Mouse (Mus musculus) forebrain, embryonic 11.5 days (tissue): Measurements from ENCODE around the gene Tbc1d13. TPM values are rescaled to one million over a fixed set of nuclear protein-coding genes. Genes with fewer than 3 reads are reported as not detected.
A peak's percentile ranks its signal among the peaks of the same experiment; 100 is the strongest.
"Not testable (repeated sequence)": the region's sequence is repeated elsewhere in the genome, so short reads cannot be mapped to it uniquely, and the experiment has no call there.

Experiments
- ATAC-seq: fragments of 200-750 bp; cut with Nextera tagmentation; replicated peaks from 2 replicates; pipeline ENCODE4 v1.8.0; 2017; ENCODE audit warnings: moderate TSS enrichment; ENCODE audit not compliant: low FRiP score
- DNase-seq: peaks from one replicate; pipeline ENCODE4 v3.0.0-alpha.2; 2017; ENCODE audit warnings: low spot score
- H3K27ac ChIP-seq: fragments of 300-500 bp; sonication (generic); 2 replicates; pipeline ENCODE4 v1.5.1; 2014; ENCODE audit warnings: low read depth, low read length
- H3K27me3 ChIP-seq: fragments of 300-500 bp; sonication (generic); 2 replicates; pipeline ENCODE4 v1.6.1; 2014; ENCODE audit warnings: mild to moderate bottlenecking, low read length, mixed read lengths; ENCODE audit not compliant: control insufficient read depth, insufficient read depth
- H3K36me3 ChIP-seq: fragments of 300-500 bp; sonication (generic); 2 replicates; pipeline ENCODE4 v1.6.1; 2014; ENCODE audit warnings: mild to moderate bottlenecking, low read length, moderate library complexity, mixed read lengths; ENCODE audit not compliant: control insufficient read depth, insufficient read depth
- H3K4me1 ChIP-seq: fragments of 300-500 bp; sonication (generic); replicated peaks from 2 replicates; pipeline ENCODE4 v1.6.1; 2014; ENCODE audit warnings: low read length, mixed read lengths; ENCODE audit not compliant: control insufficient read depth, insufficient read depth
- H3K4me2 ChIP-seq: fragments of 300-500 bp; sonication (generic); 2 replicates; pipeline ENCODE4 v1.6.1; 2014; ENCODE audit warnings: low read depth, mild to moderate bottlenecking, low read length, moderate library complexity, mixed read lengths; ENCODE audit not compliant: severe bottlenecking
- H3K4me3 ChIP-seq: fragments of 300-500 bp; sonication (generic); 2 replicates; pipeline ENCODE4 v1.5.1; 2014; ENCODE audit warnings: low read depth, low read length
- H3K9ac ChIP-seq: fragments of 300-500 bp; sonication (generic); 2 replicates; pipeline ENCODE4 v1.6.1; 2014; ENCODE audit warnings: low read length
- H3K9me3 ChIP-seq: fragments of 300-500 bp; sonication (generic); 2 replicates; pipeline ENCODE4 v1.6.1; 2016; ENCODE audit warnings: low read length, mixed read lengths; ENCODE audit not compliant: control insufficient read depth
- WGBS: fragments of 180-500 bp; shearing (Covaris S2); extraction: QIAGEN DNeasy Blood & Tissue Kit; methylation state at CpG from one replicate; pipeline ENCODE4 v1.1.7; 2014; 5-methylcytosine and 5-hydroxymethylcytosine counted together
- polyA plus RNA-seq: library from polyadenylated mRNA; unstranded; fragments of >200 nt; fragmentation: Nextera tagmentation; extraction: Ambion mirVana; gene quantifications from 2 replicates; pipeline ENCODE4 v1.2.1, GENCODE M21; 2014

Tbc1d13 gene
- polyA plus RNA-seq, 1 experiment from 2014 or later = 11.6 TPM

- DNase-seq (no peak), ATAC-seq (no peak)
- WGBS = 62% methylated on average over 10 of the region's 10 CpGs
- H3K4me1 ChIP-seq = peaks cover 13% of the 10 kb centered on the region
- no peaks in the 10 kb centered on the region for H3K9me3 ChIP-seq
- no peak overlapping the region for H3K27ac ChIP-seq
- peak overlapping the region; percentile 93; the same call in 1 of the 2 replicates for H3K4me2 ChIP-seq
- peak overlapping the region; percentile 88 for H3K4me3 ChIP-seq
- H3K36me3 ChIP-seq = no peaks in the 10 kb centered on the region
- H3K9ac ChIP-seq = peak overlapping the region; percentile 83
- H3K27me3 ChIP-seq = no peaks in the 10 kb centered on the region
Observed at GRCm38 (mm10) chr2:30134928-30135620, 1.5 kb downstream of the Tbc1d13 start.

GRCm38 (mm10) chr2:30136458-30136857, 2.9 kb downstream of the Tbc1d13 start:
- H3K9me3 ChIP-seq = no peaks in the 10 kb centered on the region
- no peak overlapping the region for H3K4me3 ChIP-seq
- no peaks in the 10 kb centered on the region; the same call in 1 of the 2 replicates for H3K36me3 ChIP-seq
- DNase-seq = no peak
- no peak overlapping the region for H3K9ac ChIP-seq
- H3K27me3 ChIP-seq = no peaks in the 10 kb centered on the region
- no peak for ATAC-seq
- no peak overlapping the region for H3K27ac ChIP-seq
- no peak overlapping the region for H3K4me2 ChIP-seq
- WGBS = 91% methylated on average over 10 of the region's 10 CpGs
- peaks cover 13% of the 10 kb centered on the region for H3K4me1 ChIP-seq

GRCm38 (mm10) chr2:30140021-30140420, 6.5 kb downstream of the Tbc1d13 start:
- not testable (repeated sequence) for H3K27ac ChIP-seq, H3K9me3 ChIP-seq, H3K4me2 ChIP-seq, H3K27me3 ChIP-seq, H3K4me3 ChIP-seq, H3K9ac ChIP-seq, H3K4me1 ChIP-seq, H3K36me3 ChIP-seq, ATAC-seq, DNase-seq
- WGBS = 92% methylated on average over 4 of the region's 4 CpGs

- WGBS = 96% methylated on average over 4 of the region's 4 CpGs
- H3K4me2 ChIP-seq = no peak overlapping the region
- ATAC-seq (no peak), DNase-seq (no peak)
- H3K36me3 ChIP-seq = peaks cover 3% of the 10 kb centered on the region; the same call in 1 of the 2 replicates
- no peak overlapping the region for H3K4me3 ChIP-seq
- no peak overlapping the region for H3K27ac ChIP-seq
- H3K9ac ChIP-seq = no peak overlapping the region
- H3K9me3 ChIP-seq = no peaks in the 10 kb centered on the region
- no peaks in the 10 kb centered on the region for H3K4me1 ChIP-seq
- no peaks in the 10 kb centered on the region for H3K27me3 ChIP-seq
Observed at GRCm38 (mm10) chr2:30144436-30144835, 10.9 kb downstream of the Tbc1d13 start.

- Histone ChIP-seq H3K9ac (no peak overlapping the region), H3K4me3 (no peak overlapping the region), H3K27me3 (no peaks in the 10 kb centered on the region), H3K4me1 (0 out of 2 replicates have a peak, but pooled peaks cover 1% of the 10 kb centered on the region), H3K4me2 (no peak overlapping the region), H3K27ac (no peak overlapping the region), H3K36me3 (peaks cover 3% of the 10 kb centered on the region; the same call in 1 of the 2 replicates), H3K9me3 (no peaks in the 10 kb centered on the region)
- no peak for ATAC-seq
- no peak for DNase-seq
- WGBS = 92% methylated on average over 4 of the region's 4 CpGs
Observed at GRCm38 (mm10) chr2:30147466-30147865, 13.9 kb downstream of the Tbc1d13 start.

GRCm38 (mm10) chr2:30151840-30152239, 18.3 kb downstream of the Tbc1d13 start:
- no peak for ATAC-seq
- Histone ChIP-seq H3K4me2 (no peak overlapping the region), H3K4me1 (0 out of 2 replicates have a peak, but pooled peaks cover 1% of the 10 kb centered on the region), H3K9me3 (no peaks in the 10 kb centered on the region), H3K9ac (no peak overlapping the region), H3K27me3 (no peaks in the 10 kb centered on the region), H3K4me3 (no peak overlapping the region), H3K27ac (no peak overlapping the region), H3K36me3 (peaks cover 3% of the 10 kb centered on the region; the same call in 1 of the 2 replicates)
- no peak for DNase-seq
- 90% methylated on average over 11 of the region's 11 CpGs for WGBS

DNA sequence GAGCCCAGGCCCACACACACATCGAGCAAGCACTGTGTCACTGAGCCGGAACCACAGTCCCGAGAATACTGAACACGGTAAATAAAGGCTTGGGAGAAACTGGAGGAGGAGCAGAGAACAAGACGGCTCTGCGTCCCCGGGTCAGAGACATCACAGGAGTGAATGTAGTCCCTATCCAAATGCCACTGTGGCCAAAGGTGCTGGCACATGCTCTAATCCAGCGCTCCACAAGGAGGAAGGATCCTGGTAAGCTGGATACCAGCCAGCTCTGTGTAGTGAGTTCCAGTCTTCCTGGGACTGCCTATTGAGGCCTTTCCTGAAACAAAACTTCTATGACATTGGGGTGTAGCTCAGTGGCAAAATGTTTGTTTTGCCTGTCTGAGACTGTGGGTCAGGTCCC, 19.1 kb downstream of the Tbc1d13 start:
- Histone ChIP-seq H3K27me3 (no peaks in the 10 kb centered on the region), H3K9ac (no peak overlapping the region), H3K4me2 (no peak overlapping the region), H3K4me3 (no peak overlapping the region), H3K36me3 (no peaks in the 10 kb centered on the region; the same call in 1 of the 2 replicates), H3K9me3 (no peaks in the 10 kb centered on the region), H3K27ac (no peak overlapping the region), H3K4me1 (0 out of 2 replicates have a peak, but pooled peaks cover 1% of the 10 kb centered on the region)
- DNase-seq (no peak), ATAC-seq (no peak)
- 86% methylated on average over 8 of the region's 8 CpGs for WGBS

- H3K27me3 ChIP-seq, H3K9ac ChIP-seq, H3K27ac ChIP-seq, H3K4me2 ChIP-seq, ATAC-seq, H3K9me3 ChIP-seq, H3K4me1 ChIP-seq, H3K36me3 ChIP-seq, H3K4me3 ChIP-seq, DNase-seq: not testable (repeated sequence)
- 83% methylated on average over 6 of the region's 10 CpGs for WGBS
Observed at GRCm38 (mm10) chr2:30159871-30160270, 26.3 kb downstream of the Tbc1d13 start.

DNA sequence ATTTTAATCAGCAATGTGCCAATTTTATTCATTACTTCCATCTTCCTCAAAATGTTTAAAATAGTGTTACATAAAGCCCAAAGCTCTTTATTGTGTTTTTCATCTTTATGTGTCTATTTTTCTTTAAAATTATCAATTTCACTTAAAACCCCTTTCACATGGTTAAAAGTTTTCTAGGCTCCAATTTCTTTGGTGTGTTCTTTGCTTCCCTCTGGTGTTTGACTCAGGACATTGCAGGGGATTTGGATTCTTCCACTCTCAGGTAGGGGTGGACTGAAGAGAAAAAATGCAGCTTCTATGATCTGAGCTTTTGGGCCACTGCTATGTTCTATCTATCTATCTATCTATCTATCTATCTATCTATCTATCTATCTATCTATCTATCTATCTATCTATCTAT, 28.3 kb downstream of the Tbc1d13 start:
- ATAC-seq (no peak), DNase-seq (no peak)
- Histone ChIP-seq H3K36me3 (no peaks in the 10 kb centered on the region), H3K4me2 (no peak overlapping the region), H3K27ac (no peak overlapping the region), H3K4me3 (no peak overlapping the region), H3K9me3 (peaks cover 5% of the 10 kb centered on the region), H3K4me1 (no peaks in the 10 kb centered on the region), H3K27me3 (no peaks in the 10 kb centered on the region), H3K9ac (no peak overlapping the region)
